Mouse (Mus musculus): ENCODE data around the gene Reps2. TPM values are rescaled to one million over a fixed set of nuclear protein-coding genes. Genes with fewer than 3 reads are reported as not detected.

Gene Reps2
- polyA plus RNA-seq, 1 experiment from 2014 or later: 1.1 TPM

DNA sequence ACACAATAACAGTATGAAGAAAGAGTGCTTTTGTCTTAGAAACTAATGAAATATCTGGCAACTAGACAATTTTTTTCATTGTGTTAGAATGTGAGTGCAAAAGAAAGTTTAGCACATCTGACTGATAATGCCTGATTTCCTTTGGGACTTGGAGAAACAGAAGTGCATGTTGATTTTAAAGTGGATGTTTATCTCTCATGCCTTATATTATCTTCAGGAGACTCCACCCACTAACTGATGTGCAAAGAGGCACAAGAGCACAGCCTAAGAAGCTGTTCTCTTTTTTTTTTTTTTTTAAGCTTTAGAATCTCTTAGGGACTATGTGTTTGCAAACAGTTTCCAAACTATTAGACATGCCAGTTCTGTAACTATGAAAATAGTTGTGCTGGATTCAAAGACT is 7.7 kb upstream of the Reps2 start:
- Histone ChIP-seq H3K4me2 (replicated peaks; ENCODE audit: low read depth, low read length) (no peak overlapping the region), H3K27ac (ENCODE audit: low read depth, low read length) (no peak overlapping the region), H3K27me3 (ENCODE audit: control insufficient read depth, insufficient read depth, low read length) (peaks cover 2% of the 10 kb centered on the region; the same call in 1 of the 2 replicates), H3K9me3 (ENCODE audit: control insufficient read depth, low read length) (no peaks in the 10 kb centered on the region), H3K4me3 (ENCODE audit: low read depth, low read length) (no peak overlapping the region), H3K9ac (ENCODE audit: low read depth, low read length) (no peak overlapping the region), H3K4me1 (replicated peaks; ENCODE audit: control insufficient read depth, insufficient read depth, low read length) (no peaks in the 10 kb centered on the region), H3K36me3 (ENCODE audit: control insufficient read depth, insufficient read depth, low read length) (no peaks in the 10 kb centered on the region)
- DNase-seq (ENCODE audit: low spot score) (no peak), ATAC-seq (ENCODE audit: low FRiP score) (no peak)

DNA sequence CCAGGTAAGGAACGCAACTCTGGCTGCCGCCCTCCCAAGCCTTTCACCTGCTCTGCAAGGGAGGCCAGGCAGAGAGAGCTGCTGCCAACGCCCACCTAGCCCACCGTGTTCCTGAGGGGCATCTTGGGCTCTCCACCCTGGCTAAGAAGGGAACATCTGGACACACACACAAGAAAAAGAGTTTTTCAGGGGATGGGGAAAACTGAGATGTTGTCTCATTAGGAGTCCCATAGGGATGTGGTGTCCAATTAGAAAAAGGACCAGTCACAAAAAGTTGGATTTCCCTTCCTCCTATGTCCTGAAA is 292 bp upstream of the Reps2 start:
- Histone ChIP-seq H3K4me2 (replicated peaks; ENCODE audit: low read depth, low read length) (peak overlapping the region; percentile 74), H3K27me3 (ENCODE audit: control insufficient read depth, insufficient read depth, low read length) (peaks cover 6% of the 10 kb centered on the region), H3K27ac (ENCODE audit: low read depth, low read length) (no peak overlapping the region), H3K4me3 (ENCODE audit: low read depth, low read length) (peak overlapping the region; percentile 53), H3K4me1 (replicated peaks; ENCODE audit: control insufficient read depth, insufficient read depth, low read length) (no peaks in the 10 kb centered on the region), H3K36me3 (ENCODE audit: control insufficient read depth, insufficient read depth, low read length) (no peaks in the 10 kb centered on the region), H3K9ac (ENCODE audit: low read depth, low read length) (no peak overlapping the region), H3K9me3 (ENCODE audit: control insufficient read depth, low read length) (no peaks in the 10 kb centered on the region)
- ATAC-seq (ENCODE audit: low FRiP score) (no peak), DNase-seq (ENCODE audit: low spot score) (no peak)
- 4% methylated on average over 4 of the region's 4 CpGs for WGBS

DNA sequence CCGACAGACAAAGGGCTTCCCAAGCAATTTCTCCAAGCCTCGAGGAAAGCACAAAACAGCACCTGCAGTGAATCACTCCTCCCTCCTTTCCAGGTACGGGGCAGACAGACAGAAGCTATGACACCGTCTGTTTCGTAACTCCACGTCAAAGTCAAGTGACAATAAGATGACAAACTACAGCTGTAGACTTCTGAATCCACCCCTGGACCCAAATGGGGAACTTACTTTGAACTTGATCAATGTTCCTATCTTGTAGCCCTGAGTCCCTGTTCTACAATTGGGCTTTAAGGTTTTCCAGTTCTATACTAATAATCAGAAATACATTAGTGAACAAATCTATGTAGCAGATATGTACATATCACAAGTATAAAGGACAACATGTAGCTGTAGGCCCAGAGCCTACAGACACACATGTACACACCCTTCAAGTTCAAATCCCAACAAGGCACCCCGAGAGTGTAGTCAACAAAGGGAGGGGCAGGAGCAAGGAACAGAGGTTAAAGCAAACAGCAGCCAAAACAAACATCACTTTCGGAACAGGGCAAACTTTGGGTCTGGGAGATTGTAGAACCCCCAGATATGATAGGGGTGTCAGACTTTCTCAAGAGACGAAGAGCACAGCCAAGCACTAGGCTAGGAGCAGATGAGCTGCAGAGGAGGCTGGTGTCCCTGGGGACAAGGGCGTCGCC is 903 bp downstream of the Reps2 start:
- Histone ChIP-seq H3K27ac (ENCODE audit: low read depth, low read length) (no peak overlapping the region), H3K9me3 (ENCODE audit: control insufficient read depth, low read length) (no peaks in the 10 kb centered on the region), H3K4me1 (replicated peaks; ENCODE audit: control insufficient read depth, insufficient read depth, low read length) (no peaks in the 10 kb centered on the region), H3K4me2 (replicated peaks; ENCODE audit: low read depth, low read length) (peak overlapping the region; percentile 74), H3K4me3 (ENCODE audit: low read depth, low read length) (peak overlapping the region; percentile 53; the same call in 1 of the 2 replicates), H3K9ac (ENCODE audit: low read depth, low read length) (no peak overlapping the region), H3K36me3 (ENCODE audit: control insufficient read depth, insufficient read depth, low read length) (no peaks in the 10 kb centered on the region), H3K27me3 (ENCODE audit: control insufficient read depth, insufficient read depth, low read length) (peaks cover 4% of the 10 kb centered on the region)
- WGBS: 47% methylated on average over 11 of the region's 11 CpGs
- ATAC-seq (ENCODE audit: low FRiP score) (peak; percentile 47), DNase-seq (ENCODE audit: low spot score) (peak; percentile 3)

DNA sequence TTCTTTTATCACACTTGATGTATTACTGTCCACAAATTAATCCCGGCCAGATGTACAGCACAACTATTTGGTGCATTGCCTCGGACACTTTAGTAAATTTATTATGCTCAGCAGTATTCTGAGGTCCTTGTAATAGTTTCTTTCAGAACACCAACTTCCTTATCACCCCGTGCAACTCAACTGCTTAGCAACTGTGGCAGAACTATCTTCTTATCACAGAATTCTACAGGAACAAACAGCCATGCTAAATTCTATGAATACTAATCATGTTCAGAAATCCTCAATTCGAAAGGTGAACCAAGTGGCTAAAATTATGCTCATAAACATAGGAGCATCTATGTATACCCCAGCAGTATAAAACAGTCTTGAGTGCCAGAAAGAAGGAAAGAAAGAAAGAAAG is 1.7 kb downstream of the Reps2 start:
- WGBS: 79% methylated on average over 4 of the region's 4 CpGs
- Histone ChIP-seq H3K4me3 (ENCODE audit: low read depth, low read length) (no peak overlapping the region), H3K9me3 (ENCODE audit: control insufficient read depth, low read length) (no peaks in the 10 kb centered on the region), H3K4me2 (replicated peaks; ENCODE audit: low read depth, low read length) (no peak overlapping the region), H3K4me1 (replicated peaks; ENCODE audit: control insufficient read depth, insufficient read depth, low read length) (no peaks in the 10 kb centered on the region), H3K9ac (ENCODE audit: low read depth, low read length) (no peak overlapping the region), H3K36me3 (ENCODE audit: control insufficient read depth, insufficient read depth, low read length) (no peaks in the 10 kb centered on the region), H3K27ac (ENCODE audit: low read depth, low read length) (no peak overlapping the region), H3K27me3 (ENCODE audit: control insufficient read depth, insufficient read depth, low read length) (peaks cover 4% of the 10 kb centered on the region)
- DNase-seq (ENCODE audit: low spot score): no peak
- no peak for ATAC-seq (ENCODE audit: low FRiP score)

DNA sequence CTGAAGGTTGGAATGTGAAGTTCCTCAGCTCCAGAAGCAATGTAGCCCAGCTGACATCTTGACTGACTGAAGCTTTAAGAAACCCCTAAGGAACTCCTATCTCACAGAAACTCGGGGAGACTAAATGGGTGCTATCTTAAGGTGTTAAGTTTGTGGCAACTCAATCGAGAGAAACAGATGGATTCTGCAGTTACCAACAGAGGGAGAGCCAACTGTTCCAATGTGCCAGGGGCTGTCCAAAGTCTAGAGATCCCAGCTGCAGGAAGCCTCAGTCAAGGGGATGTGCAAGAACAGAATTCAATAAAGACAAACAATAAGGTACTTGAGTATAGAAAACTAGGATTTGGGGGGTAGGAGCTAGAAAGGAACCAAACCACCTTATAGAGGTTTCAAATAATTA is 8.3 kb downstream of the Reps2 start:
- no peaks in the 10 kb centered on the region for H3K4me1 ChIP-seq (replicated peaks; ENCODE audit: control insufficient read depth, insufficient read depth, low read length)
- no peak overlapping the region for H3K4me3 ChIP-seq (ENCODE audit: low read depth, low read length)
- H3K9me3 ChIP-seq (ENCODE audit: control insufficient read depth, low read length): no peaks in the 10 kb centered on the region
- H3K27ac ChIP-seq (ENCODE audit: low read depth, low read length): no peak overlapping the region
- ATAC-seq (ENCODE audit: low FRiP score) (no peak), DNase-seq (ENCODE audit: low spot score) (no peak)
- H3K36me3 ChIP-seq (ENCODE audit: control insufficient read depth, insufficient read depth, low read length): no peaks in the 10 kb centered on the region
- WGBS: 49% methylated on average over 2 of the region's 2 CpGs
- no peak overlapping the region for H3K4me2 ChIP-seq (replicated peaks; ENCODE audit: low read depth, low read length)
- no peak overlapping the region for H3K9ac ChIP-seq (ENCODE audit: low read depth, low read length)
- H3K27me3 ChIP-seq (ENCODE audit: control insufficient read depth, insufficient read depth, low read length): peaks cover 2% of the 10 kb centered on the region; the same call in 1 of the 2 replicates

DNA sequence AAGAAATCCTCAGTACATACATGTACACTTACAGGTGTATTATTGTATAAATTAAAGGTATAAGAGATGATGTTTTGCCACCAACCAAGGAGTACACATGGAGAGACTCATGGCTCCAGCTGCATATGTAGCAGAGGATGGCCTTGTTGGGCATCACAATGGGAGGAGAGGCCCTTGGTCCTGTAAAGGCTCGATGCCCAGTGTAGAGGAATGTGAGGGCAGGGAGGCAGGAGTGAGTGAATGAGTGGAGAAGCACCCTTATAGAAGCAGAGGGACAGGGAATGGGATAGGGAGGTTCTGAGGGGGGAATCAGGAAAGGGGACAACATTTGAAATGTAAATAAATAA is 21.4 kb downstream of the Reps2 start:
- Histone ChIP-seq H3K4me1 (replicated peaks; ENCODE audit: control insufficient read depth, insufficient read depth, low read length) (no peaks in the 10 kb centered on the region), H3K9me3 (ENCODE audit: control insufficient read depth, low read length) (no peaks in the 10 kb centered on the region), H3K4me3 (ENCODE audit: low read depth, low read length) (no peak overlapping the region), H3K27me3 (ENCODE audit: control insufficient read depth, insufficient read depth, low read length) (no peaks in the 10 kb centered on the region), H3K9ac (ENCODE audit: low read depth, low read length) (no peak overlapping the region), H3K36me3 (ENCODE audit: control insufficient read depth, insufficient read depth, low read length) (no peaks in the 10 kb centered on the region), H3K27ac (ENCODE audit: low read depth, low read length) (no peak overlapping the region), H3K4me2 (replicated peaks; ENCODE audit: low read depth, low read length) (no peak overlapping the region)
- 81% methylated on average over 1 of the region's 1 CpGs for WGBS
- no peak for DNase-seq (ENCODE audit: low spot score)
- no peak for ATAC-seq (ENCODE audit: low FRiP score)

DNA sequence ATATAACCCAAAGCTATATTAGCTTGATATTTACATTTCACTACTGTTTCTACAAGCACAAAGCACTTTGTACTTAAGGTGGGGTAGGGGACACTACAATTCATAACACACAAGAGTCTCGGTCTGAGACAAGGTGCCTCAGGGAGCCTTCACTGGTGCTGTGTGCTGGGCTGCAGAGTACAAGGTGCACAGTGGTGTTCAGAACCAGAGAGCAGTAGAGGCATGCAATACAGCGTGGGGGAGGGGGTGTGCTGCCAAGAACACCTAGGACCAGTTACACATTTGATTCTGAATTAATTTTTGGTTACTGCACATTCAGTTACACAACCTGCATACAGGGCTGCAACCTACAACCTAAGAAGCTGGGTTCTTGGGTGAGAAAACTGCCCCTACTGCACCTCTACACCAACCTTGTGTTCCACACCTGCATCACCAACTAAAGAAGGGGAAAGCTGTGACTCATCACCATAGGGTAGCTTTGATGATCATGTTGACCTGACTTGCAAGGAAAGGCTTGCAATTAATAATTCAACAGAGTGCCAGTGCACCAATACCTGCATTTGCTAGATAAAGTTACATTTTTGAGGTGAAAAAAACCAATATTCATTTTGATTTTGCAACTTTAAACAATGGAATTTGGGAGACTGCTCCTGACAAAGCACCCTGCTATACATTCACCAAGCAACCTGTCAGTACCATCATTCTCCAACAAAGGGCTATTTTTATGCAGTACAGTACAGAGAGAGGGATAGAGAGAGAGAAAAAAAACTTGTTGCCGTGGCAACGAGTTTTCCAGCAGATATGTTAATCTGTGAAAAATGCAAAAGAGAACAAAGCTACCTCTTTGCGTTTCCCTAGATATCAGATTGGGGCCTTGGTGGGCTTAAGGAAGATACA is 22.0 kb downstream of the Reps2 start:
- WGBS: 84% methylated on average over 5 of the region's 5 CpGs
- Histone ChIP-seq H3K4me1 (replicated peaks; ENCODE audit: control insufficient read depth, insufficient read depth, low read length) (no peaks in the 10 kb centered on the region), H3K9ac (ENCODE audit: low read depth, low read length) (no peak overlapping the region), H3K4me3 (ENCODE audit: low read depth, low read length) (no peak overlapping the region), H3K27me3 (ENCODE audit: control insufficient read depth, insufficient read depth, low read length) (no peaks in the 10 kb centered on the region), H3K36me3 (ENCODE audit: control insufficient read depth, insufficient read depth, low read length) (no peaks in the 10 kb centered on the region), H3K27ac (ENCODE audit: low read depth, low read length) (no peak overlapping the region), H3K9me3 (ENCODE audit: control insufficient read depth, low read length) (no peaks in the 10 kb centered on the region), H3K4me2 (replicated peaks; ENCODE audit: low read depth, low read length) (no peak overlapping the region)
- no peak for ATAC-seq (ENCODE audit: low FRiP score)
- no peak for DNase-seq (ENCODE audit: low spot score)

DNA sequence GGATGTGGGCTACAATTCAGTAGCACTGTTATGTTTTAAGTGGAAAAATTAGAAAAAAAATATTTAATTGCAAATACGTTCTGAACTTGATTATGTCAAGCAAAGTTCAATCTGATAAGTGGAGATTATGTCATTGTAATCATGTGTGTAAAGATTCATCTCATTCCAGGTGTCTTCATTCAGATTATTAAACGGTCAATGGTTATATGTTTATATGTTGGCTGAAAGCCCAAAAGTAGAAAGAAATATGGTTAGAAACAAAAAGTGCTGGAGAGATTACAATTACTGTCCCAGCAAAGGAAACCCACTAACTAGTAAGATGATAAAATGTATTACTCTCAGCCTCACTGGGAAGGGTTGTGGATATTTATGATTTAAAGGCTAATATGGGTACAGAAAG is 23.7 kb downstream of the Reps2 start:
- no peak for ATAC-seq (ENCODE audit: low FRiP score)
- DNase-seq (ENCODE audit: low spot score): no peak
- Histone ChIP-seq H3K27me3 (ENCODE audit: control insufficient read depth, insufficient read depth, low read length) (no peaks in the 10 kb centered on the region), H3K27ac (ENCODE audit: low read depth, low read length) (no peak overlapping the region), H3K4me1 (replicated peaks; ENCODE audit: control insufficient read depth, insufficient read depth, low read length) (no peaks in the 10 kb centered on the region), H3K9ac (ENCODE audit: low read depth, low read length) (no peak overlapping the region), H3K4me3 (ENCODE audit: low read depth, low read length) (no peak overlapping the region), H3K9me3 (ENCODE audit: control insufficient read depth, low read length) (no peaks in the 10 kb centered on the region), H3K4me2 (replicated peaks; ENCODE audit: low read depth, low read length) (no peak overlapping the region), H3K36me3 (ENCODE audit: control insufficient read depth, insufficient read depth, low read length) (no peaks in the 10 kb centered on the region)
- WGBS: 87% methylated on average over 2 of the region's 2 CpGs

DNA sequence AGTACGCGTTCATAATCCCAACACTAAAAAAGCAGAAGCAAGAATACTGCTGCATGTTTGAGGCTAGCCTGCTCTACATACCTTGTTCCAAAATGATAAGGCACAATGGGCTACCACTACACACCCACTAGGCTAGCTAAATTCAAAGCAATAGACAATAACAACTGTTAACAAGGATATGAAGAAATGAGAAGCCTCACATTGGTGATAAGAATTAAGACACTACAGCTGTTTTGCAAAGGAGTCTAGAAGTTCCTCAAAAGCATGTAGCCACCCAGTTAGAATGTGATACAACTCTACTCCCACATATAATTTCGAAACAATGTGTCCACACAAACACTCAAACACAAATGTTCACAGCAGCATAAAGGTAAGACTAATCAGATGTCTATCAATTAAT is 24.9 kb downstream of the Reps2 start:
- Histone ChIP-seq H3K27me3 (ENCODE audit: control insufficient read depth, insufficient read depth, low read length) (no peaks in the 10 kb centered on the region), H3K36me3 (ENCODE audit: control insufficient read depth, insufficient read depth, low read length) (no peaks in the 10 kb centered on the region), H3K27ac (ENCODE audit: low read depth, low read length) (no peak overlapping the region), H3K4me3 (ENCODE audit: low read depth, low read length) (no peak overlapping the region), H3K4me1 (replicated peaks; ENCODE audit: control insufficient read depth, insufficient read depth, low read length) (no peaks in the 10 kb centered on the region), H3K9ac (ENCODE audit: low read depth, low read length) (no peak overlapping the region), H3K9me3 (ENCODE audit: control insufficient read depth, low read length) (no peaks in the 10 kb centered on the region), H3K4me2 (replicated peaks; ENCODE audit: low read depth, low read length) (no peak overlapping the region)
- no peak for DNase-seq (ENCODE audit: low spot score)
- no peak for ATAC-seq (ENCODE audit: low FRiP score)
- 94% methylated on average over 3 of the region's 3 CpGs for WGBS

Measured in hindbrain, embryonic 11.5 days (tissue).